Mouse (Mus musculus) heart, postnatal 0 days (tissue): ENCODE results near the gene Faah.

Experiments
- CTCF ChIP-seq: IDR thresholded peaks from 2 replicates; pipeline ENCODE4 v1.5.1; 2016; ENCODE audit warnings: antibody characterized with exemption, control low read depth, low read depth
- EP300 ChIP-seq: IDR thresholded peaks from 2 replicates; pipeline ENCODE4 v1.6.1; 2016; ENCODE audit warnings: antibody characterized with exemption, low read depth

DNA sequence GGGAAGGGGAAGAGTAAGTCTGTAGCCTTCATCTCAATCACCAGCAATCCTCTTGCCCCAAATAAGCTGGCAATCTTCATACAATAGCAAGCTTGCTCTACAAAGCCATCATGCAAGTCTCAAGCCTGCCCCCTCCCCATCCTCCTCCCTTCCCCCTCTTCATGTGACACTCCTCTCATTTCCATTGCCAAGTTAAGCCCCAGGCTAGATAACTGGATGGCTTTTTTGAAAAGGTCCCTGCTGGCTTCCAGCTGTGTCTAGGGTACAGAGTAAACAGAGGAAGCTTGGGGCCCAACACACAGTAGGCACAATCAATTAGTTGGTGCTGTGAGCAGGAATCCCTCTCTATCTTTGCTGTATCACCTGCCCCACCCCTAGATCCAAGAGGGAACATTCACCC, 58.2 kb downstream of the Faah start:
- TF ChIP-seq CTCF (no peak), EP300 (no peak)
